Mouse (Mus musculus) stomach, embryonic 15.5 days (tissue): ENCODE results near the gene Gle1. TPM values are rescaled to one million over a fixed set of nuclear protein-coding genes. Genes with fewer than 3 reads are reported as not detected.
"Not testable (repeated sequence)": the region's sequence is repeated elsewhere in the genome, so short reads cannot be mapped to it uniquely, and the experiment has no call there.

Source experiments
- ATAC-seq: fragments of 200-750 bp; cut with Nextera tagmentation; 2 replicates; pipeline ENCODE4 v1.8.0; 2017; ENCODE audit warnings: low read depth, moderate number of reproducible peaks, moderate TSS enrichment; ENCODE audit not compliant: insufficient read depth, low FRiP score
- H3K27ac ChIP-seq: fragments of 300-500 bp; sonication (generic); 2 replicates; pipeline ENCODE4 v1.5.1; 2015; ENCODE audit warnings: mild to moderate bottlenecking, inconsistent platforms
- H3K27me3 ChIP-seq: fragments of 300-500 bp; sonication (generic); replicated peaks from 2 replicates; pipeline ENCODE4 v1.6.1; 2015; ENCODE audit warnings: inconsistent platforms
- H3K36me3 ChIP-seq: fragments of 300-500 bp; sonication (generic); 2 replicates; pipeline ENCODE4 v1.6.1; 2015; ENCODE audit warnings: inconsistent platforms
- H3K4me1 ChIP-seq: fragments of 300-500 bp; sonication (generic); 2 replicates; pipeline ENCODE4 v1.6.1; 2015; ENCODE audit warnings: inconsistent platforms
- H3K4me2 ChIP-seq: fragments of 300-500 bp; sonication (generic); 2 replicates; pipeline ENCODE4 v1.6.1; 2015; ENCODE audit warnings: mild to moderate bottlenecking, inconsistent platforms
- H3K4me3 ChIP-seq: fragments of 300-500 bp; sonication (generic); replicated peaks from 2 replicates; pipeline ENCODE4 v1.5.1; 2015; ENCODE audit warnings: inconsistent platforms
- H3K9ac ChIP-seq: fragments of 300-500 bp; sonication (generic); 2 replicates; pipeline ENCODE4 v1.6.1; 2015; ENCODE audit warnings: inconsistent platforms
- H3K9me3 ChIP-seq: fragments of 300-500 bp; sonication (generic); 2 replicates; pipeline ENCODE4 v1.6.1; 2016; ENCODE audit warnings: inconsistent platforms
- WGBS: fragments of 180-500 bp; shearing (Covaris S2); methylation state at CpG from one replicate; pipeline ENCODE4 v1.1.7; 2015; 5-methylcytosine and 5-hydroxymethylcytosine counted together
- polyA plus RNA-seq: library from polyadenylated mRNA; unstranded; fragments of >200 nt; fragmentation: Nextera tagmentation; extraction: Ambion mirVana; gene quantifications from 2 replicates; pipeline ENCODE4 v1.2.1, GENCODE M21; 2015

Gene Gle1
- polyA plus RNA-seq = 49.3 and 51.8 TPM in 2 replicates

GRCm38 (mm10) chr2:29934906-29935599, at the start of gene Gle1:
Gle1 (plus strand) TSS chr2:29935426.
- ATAC-seq = peak; percentile 96
- Histone ChIP-seq H3K9ac (peak within 1 kb of the TSS; percentile 56), H3K4me1 (peaks cover 3% of the 10 kb centered on the region; the same call in 1 of the 2 replicates), H3K9me3 (no peaks in the 10 kb centered on the region), H3K4me3 (peak within 1 kb of the TSS; percentile 99), H3K36me3 (peaks cover 28% of the 10 kb centered on the region), H3K4me2 (peak within 1 kb of the TSS; percentile 73), H3K27ac (peak within 1 kb of the TSS; percentile 88), H3K27me3 (no peaks in the 10 kb centered on the region)
- WGBS = 2% methylated on average over 44 of the region's 44 CpGs

- not testable (repeated sequence) for H3K9me3 ChIP-seq, H3K27ac ChIP-seq, H3K9ac ChIP-seq, H3K4me2 ChIP-seq, H3K4me3 ChIP-seq, H3K36me3 ChIP-seq, H3K27me3 ChIP-seq, ATAC-seq
- WGBS = 81% methylated on average over 9 of the region's 9 CpGs
- peaks cover 18% of the 10 kb centered on the region for H3K4me1 ChIP-seq
Observed at GRCm38 (mm10) chr2:29886659-29887292, 48.5 kb upstream of the Gle1 start.

GRCm38 (mm10) chr2:29889066-29889944, 45.9 kb upstream of the Gle1 start, which contains the start of gene Odf2:
Odf2 (plus strand) TSS chr2:29889221.
- Histone ChIP-seq H3K27me3 (no peaks in the 10 kb centered on the region), H3K4me3 (peak within 1 kb of the TSS; percentile 95), H3K27ac (peak within 1 kb of the TSS; percentile 88), H3K4me1 (peaks cover 18% of the 10 kb centered on the region), H3K9ac (peak within 1 kb of the TSS; percentile 88), H3K36me3 (peaks cover 20% of the 10 kb centered on the region), H3K9me3 (no peaks in the 10 kb centered on the region), H3K4me2 (peak within 1 kb of the TSS; percentile 84)
- WGBS = 1% methylated on average over 62 of the region's 70 CpGs
- ATAC-seq = peak; percentile 87

- peak; percentile 93 for ATAC-seq
- no peaks in the 10 kb centered on the region for H3K27me3 ChIP-seq
- peaks cover 18% of the 10 kb centered on the region for H3K4me1 ChIP-seq
- peak overlapping the region; percentile 84 for H3K4me2 ChIP-seq
- H3K9me3 ChIP-seq = no peaks in the 10 kb centered on the region
- H3K27ac ChIP-seq = peak overlapping the region; percentile 88
- peak overlapping the region; percentile 88 for H3K9ac ChIP-seq
- H3K36me3 ChIP-seq = peaks cover 21% of the 10 kb centered on the region
- WGBS = under 1% methylated on average over 58 of the region's 61 CpGs
- peak overlapping the region; percentile 95 for H3K4me3 ChIP-seq
Observed at GRCm38 (mm10) chr2:29889991-29890833, 45.0 kb upstream of the Gle1 start.

GRCm38 (mm10) chr2:29891773-29892172, 43.5 kb upstream of the Gle1 start:
- Histone ChIP-seq H3K9ac (no peak overlapping the region), H3K27me3 (no peaks in the 10 kb centered on the region), H3K36me3 (peaks cover 33% of the 10 kb centered on the region), H3K4me2 (no peak overlapping the region), H3K9me3 (no peaks in the 10 kb centered on the region), H3K4me1 (peaks cover 18% of the 10 kb centered on the region), H3K4me3 (no peak overlapping the region), H3K27ac (no peak overlapping the region)
- no peak for ATAC-seq
- WGBS = 91% methylated on average over 6 of the region's 6 CpGs

GRCm38 (mm10) chr2:29896071-29896470, 39.2 kb upstream of the Gle1 start:
- no peak for ATAC-seq
- peaks cover 69% of the 10 kb centered on the region for H3K36me3 ChIP-seq
- H3K27ac ChIP-seq = no peak overlapping the region
- no peaks in the 10 kb centered on the region for H3K27me3 ChIP-seq
- WGBS = 95% methylated on average over 1 of the region's 1 CpGs
- H3K9ac ChIP-seq = no peak overlapping the region
- peaks cover 7% of the 10 kb centered on the region for H3K4me1 ChIP-seq
- H3K4me2 ChIP-seq = no peak overlapping the region
- H3K9me3 ChIP-seq = no peaks in the 10 kb centered on the region
- H3K4me3 ChIP-seq = no peak overlapping the region

- Histone ChIP-seq H3K27ac (no peak overlapping the region), H3K36me3 (peaks cover 76% of the 10 kb centered on the region), H3K27me3 (no peaks in the 10 kb centered on the region), H3K9ac (no peak overlapping the region), H3K4me1 (no peaks in the 10 kb centered on the region), H3K4me3 (no peak overlapping the region), H3K9me3 (no peaks in the 10 kb centered on the region), H3K4me2 (no peak overlapping the region)
- 79% methylated on average over 2 of the region's 2 CpGs for WGBS
- no peak for ATAC-seq
Observed at GRCm38 (mm10) chr2:29897366-29897765, 37.9 kb upstream of the Gle1 start.

GRCm38 (mm10) chr2:29898081-29898480, 37.1 kb upstream of the Gle1 start:
- H3K27ac ChIP-seq = no peak overlapping the region
- peaks cover 74% of the 10 kb centered on the region for H3K36me3 ChIP-seq
- no peak overlapping the region for H3K4me3 ChIP-seq
- no peak overlapping the region for H3K9ac ChIP-seq
- H3K4me1 ChIP-seq = no peaks in the 10 kb centered on the region
- H3K9me3 ChIP-seq = no peaks in the 10 kb centered on the region
- WGBS = 97% methylated on average over 1 of the region's 1 CpGs
- no peak overlapping the region for H3K4me2 ChIP-seq
- ATAC-seq = no peak
- H3K27me3 ChIP-seq = no peaks in the 10 kb centered on the region

- 92% methylated on average over 10 of the region's 10 CpGs for WGBS
- Histone ChIP-seq H3K27ac (no peak overlapping the region), H3K4me3 (no peak overlapping the region), H3K9me3 (no peaks in the 10 kb centered on the region), H3K4me1 (no peaks in the 10 kb centered on the region), H3K36me3 (peaks cover 72% of the 10 kb centered on the region), H3K27me3 (no peaks in the 10 kb centered on the region), H3K4me2 (no peak overlapping the region), H3K9ac (no peak overlapping the region)
- ATAC-seq = no peak
Observed at GRCm38 (mm10) chr2:29902194-29902593, 33.0 kb upstream of the Gle1 start.

- H3K9me3 ChIP-seq, H3K27me3 ChIP-seq, H3K4me2 ChIP-seq, H3K4me3 ChIP-seq, H3K27ac ChIP-seq, ATAC-seq, H3K4me1 ChIP-seq, H3K9ac ChIP-seq: not testable (repeated sequence)
- 92% methylated on average over 2 of the region's 2 CpGs for WGBS
- peaks cover 42% of the 10 kb centered on the region for H3K36me3 ChIP-seq
Observed at GRCm38 (mm10) chr2:29908171-29908570, 27.1 kb upstream of the Gle1 start.

- Histone ChIP-seq H3K27ac (no peak overlapping the region), H3K36me3 (peaks cover 37% of the 10 kb centered on the region), H3K4me2 (no peak overlapping the region), H3K4me3 (no peak overlapping the region), H3K4me1 (no peaks in the 10 kb centered on the region), H3K9ac (no peak overlapping the region), H3K27me3 (no peaks in the 10 kb centered on the region), H3K9me3 (no peaks in the 10 kb centered on the region)
- WGBS = 90% methylated on average over 2 of the region's 2 CpGs
- ATAC-seq = no peak
Observed at GRCm38 (mm10) chr2:29910042-29910441, 25.2 kb upstream of the Gle1 start.
